Comparison of ENCODE assay signal across 8 mouse cellular contexts in the genomic region with DNA sequence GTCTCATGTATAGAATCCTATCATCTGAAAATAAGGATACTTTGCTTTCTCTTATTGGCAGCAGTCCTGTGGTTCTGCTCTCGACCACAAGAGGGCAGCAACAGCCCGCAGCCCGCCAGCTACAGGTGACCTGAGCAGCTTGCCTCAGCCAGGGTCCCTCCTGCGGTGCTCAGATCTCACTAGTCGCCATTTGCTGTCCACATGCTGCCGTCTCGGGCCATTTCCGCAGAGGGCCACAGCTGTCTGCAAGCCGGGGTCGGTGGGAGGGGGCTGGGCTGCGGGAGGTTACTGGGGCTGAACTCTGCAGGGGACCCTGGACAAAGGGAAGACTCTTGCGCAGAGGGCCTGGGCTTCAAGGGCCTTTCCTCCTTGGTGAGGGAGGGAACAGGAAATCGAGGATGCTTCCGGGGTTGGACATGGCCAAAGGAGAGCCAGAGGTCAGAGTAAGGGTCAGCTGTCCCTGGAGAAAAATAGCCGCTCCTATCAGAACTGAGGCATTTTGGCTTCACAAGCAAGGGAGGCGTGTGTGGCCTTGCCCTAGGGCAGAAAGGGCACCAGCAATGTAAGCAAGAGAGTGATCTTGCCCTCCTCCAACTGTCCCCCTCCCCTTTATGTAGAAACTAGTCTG. TPM values are rescaled to one million over a fixed set of nuclear protein-coding genes. Genes with fewer than 3 reads are reported as not detected.
DNase-seq lines count a peak whose midpoint lies in the region; ATAC-seq lines count a peak whose summit lies in the region.

No protein-coding gene starts in this region.

- H3K9me3 ChIP-seq in embryonic facial prominence, embryonic 13.5 days: no peaks in the 10 kb centered on the region
- H3K9me3 ChIP-seq in limb, embryonic 15.5 days: no peaks in the 10 kb centered on the region

- no peak overlapping the region for H3K27ac ChIP-seq in embryonic facial prominence, embryonic 13.5 days
- H3K27ac ChIP-seq in limb, embryonic 15.5 days: no peak overlapping the region

- H3K27me3 ChIP-seq in embryonic facial prominence, embryonic 13.5 days: no peaks in the 10 kb centered on the region
- H3K27me3 ChIP-seq in limb, embryonic 15.5 days: no peaks in the 10 kb centered on the region

- H3K4me3 ChIP-seq in embryonic facial prominence, embryonic 13.5 days: peak overlapping the region; percentile 35
- H3K4me3 ChIP-seq in limb, embryonic 15.5 days: peak overlapping the region; percentile 31

- 3% methylated on average over 16 of the region's 16 CpGs for WGBS in embryonic facial prominence, embryonic 13.5 days
- 4% methylated on average over 16 of the region's 16 CpGs for WGBS in limb, embryonic 15.5 days

- peaks cover 4% of the 10 kb centered on the region; the same call in 1 of the 2 replicates for H3K4me1 ChIP-seq in embryonic facial prominence, embryonic 13.5 days
- H3K4me1 ChIP-seq in limb, embryonic 15.5 days: peaks cover 10% of the 10 kb centered on the region

- peak overlapping the region; percentile 58 for H3K9ac ChIP-seq in embryonic facial prominence, embryonic 13.5 days
- H3K9ac ChIP-seq in limb, embryonic 15.5 days: no peak overlapping the region

- no peaks in the 10 kb centered on the region for H3K36me3 ChIP-seq in embryonic facial prominence, embryonic 13.5 days
- no peaks in the 10 kb centered on the region for H3K36me3 ChIP-seq in limb, embryonic 15.5 days

- ATAC-seq in embryonic facial prominence, embryonic 13.5 days (ENCODE audit: insufficient number of reproducible peaks, insufficient read depth, low FRiP score, low TSS enrichment, low read depth): peak; percentile 84
- peak; percentile 81 for ATAC-seq in limb, embryonic 15.5 days (ENCODE audit: insufficient number of reproducible peaks, low FRiP score, low TSS enrichment, low read depth)
- ATAC-seq in monocyte, adult 5-6 weeks (replicated peaks; ENCODE audit: insufficient number of reproducible peaks, low FRiP score, low TSS enrichment, poor library complexity, severe bottlenecking): peak; percentile 92

- DNase-seq in 416B (ENCODE audit: low read depth): peak; percentile 83
- peak; percentile 47 to 63 for DNase-seq in adrenal gland, postnatal 4 days (ENCODE audit: low spot score in 2 of 2)
- DNase-seq in heart, adult 8-10 months (ENCODE audit: low spot score): peak; percentile 85
- peak; percentile 73 to 83 for DNase-seq in kidney, adult 8-10 months
- peak; percentile 62 to 70 for DNase-seq in spleen, postnatal 36 days (ENCODE audit: low spot score in 2 of 2)

- peak overlapping the region; percentile 68 for H3K4me2 ChIP-seq in embryonic facial prominence, embryonic 13.5 days
- H3K4me2 ChIP-seq in limb, embryonic 15.5 days: peak overlapping the region; percentile 64

RNA-seq across cellular contexts. Expression of a gene that starts 8.1 kb away (rescaled TPM):
- 10 to 100 TPM; 34.8 to 35.1 TPM for total RNA-seq in adrenal gland, postnatal 4 days (2021)
- polyA plus RNA-seq in embryonic facial prominence, embryonic 13.5 days (2015; fragmentation: Nextera tagmentation; extraction: Ambion mirVana): 18.8 and 19.8 TPM in 2 replicates
- total RNA-seq in heart, adult 8-10 months (2022): 10 to 100 TPM; 20.1 to 25.0 (median 22.9) TPM
- 16.2 and 16.9 TPM in 2 replicates for polyA plus RNA-seq in limb, embryonic 15.5 days (2015; fragmentation: Nextera tagmentation; extraction: Ambion mirVana)
- 31.1 to 77.0 TPM (median 45.3 TPM) in 3 replicates for total RNA-seq in monocyte, adult 5-6 weeks (2017)

RNA-seq across cellular contexts. Expression of a gene that starts 45.6 kb away (rescaled TPM):
- 1 to 10 TPM in 1 of 2 experiments, under 1 TPM in 1; 0.96 to 1.2 TPM for total RNA-seq in adrenal gland, postnatal 4 days (2021)
- polyA plus RNA-seq in embryonic facial prominence, embryonic 13.5 days (2015; fragmentation: Nextera tagmentation; extraction: Ambion mirVana): 0.42 and 0.51 TPM in 2 replicates
- not detected for total RNA-seq in heart, adult 8-10 months (2022)
- polyA plus RNA-seq in limb, embryonic 15.5 days (2015; fragmentation: Nextera tagmentation; extraction: Ambion mirVana): 0.05 TPM in 1 of 2 replicates, not detected in the other
- 4.9 to 12.3 TPM (median 10.3 TPM) in 3 replicates for total RNA-seq in monocyte, adult 5-6 weeks (2017)
